Mouse (Mus musculus) testis, adult 2 months (tissue): Measurements from ENCODE around the gene Rnf130. TPM values are rescaled to one million over a fixed set of nuclear protein-coding genes. Genes with fewer than 3 reads are reported as not detected.

Experiments used
- H3K27ac ChIP-seq: fragments of 200-500 bp; 2 replicates; pipeline ENCODE4 v1.5.1; 2012; ENCODE audit warnings: low read depth, low read length; ENCODE audit not compliant: control insufficient read depth, insufficient read depth
- H3K27me3 ChIP-seq: fragments of 200-500 bp; 2 replicates; pipeline ENCODE4 v1.6.1; 2012; ENCODE audit warnings: mild to moderate bottlenecking, low read length, moderate library complexity; ENCODE audit not compliant: control insufficient read depth, insufficient read depth
- H3K36me3 ChIP-seq: fragments of 200-500 bp; 2 replicates; pipeline ENCODE4 v1.6.1; 2012; ENCODE audit warnings: mild to moderate bottlenecking, low read length; ENCODE audit not compliant: control insufficient read depth, insufficient read depth
- H3K4me1 ChIP-seq: fragments of 200-500 bp; 2 replicates; pipeline ENCODE4 v1.6.1; 2012; ENCODE audit warnings: low read length; ENCODE audit not compliant: control insufficient read depth, insufficient read depth
- H3K4me3 ChIP-seq: fragments of 200-500 bp; 2 replicates; pipeline ENCODE4 v1.5.1; 2012; ENCODE audit warnings: low read depth, mild to moderate bottlenecking, low read length, moderate library complexity, mixed read lengths; ENCODE audit not compliant: control insufficient read depth
- CTCF ChIP-seq: fragments of 200-500 bp; IDR thresholded peaks from 2 replicates; pipeline ENCODE4 v1.5.1; 2012; ENCODE audit warnings: low read depth, mild to moderate bottlenecking, inconsistent platforms, low read length, moderate library complexity; ENCODE audit not compliant: control insufficient read depth, insufficient read depth, insufficient replicate concordance
- POLR2A ChIP-seq: fragments of 200-500 bp; IDR thresholded peaks from 2 replicates; pipeline ENCODE4 v1.6.1; 2012; ENCODE audit warnings: low read depth, mild to moderate bottlenecking, inconsistent platforms, low read length, moderate library complexity; ENCODE audit not compliant: control insufficient read depth
- polyA plus RNA-seq: library from polyadenylated mRNA; depleted of rRNA; stranded (reverse); fragments of >200 nt; gene quantifications from 2 replicates; pipeline ENCODE4 v1.2.3, GENCODE M21; 2012

Gene Rnf130
- polyA plus RNA-seq, 1 experiment, result 12.1 TPM

DNA sequence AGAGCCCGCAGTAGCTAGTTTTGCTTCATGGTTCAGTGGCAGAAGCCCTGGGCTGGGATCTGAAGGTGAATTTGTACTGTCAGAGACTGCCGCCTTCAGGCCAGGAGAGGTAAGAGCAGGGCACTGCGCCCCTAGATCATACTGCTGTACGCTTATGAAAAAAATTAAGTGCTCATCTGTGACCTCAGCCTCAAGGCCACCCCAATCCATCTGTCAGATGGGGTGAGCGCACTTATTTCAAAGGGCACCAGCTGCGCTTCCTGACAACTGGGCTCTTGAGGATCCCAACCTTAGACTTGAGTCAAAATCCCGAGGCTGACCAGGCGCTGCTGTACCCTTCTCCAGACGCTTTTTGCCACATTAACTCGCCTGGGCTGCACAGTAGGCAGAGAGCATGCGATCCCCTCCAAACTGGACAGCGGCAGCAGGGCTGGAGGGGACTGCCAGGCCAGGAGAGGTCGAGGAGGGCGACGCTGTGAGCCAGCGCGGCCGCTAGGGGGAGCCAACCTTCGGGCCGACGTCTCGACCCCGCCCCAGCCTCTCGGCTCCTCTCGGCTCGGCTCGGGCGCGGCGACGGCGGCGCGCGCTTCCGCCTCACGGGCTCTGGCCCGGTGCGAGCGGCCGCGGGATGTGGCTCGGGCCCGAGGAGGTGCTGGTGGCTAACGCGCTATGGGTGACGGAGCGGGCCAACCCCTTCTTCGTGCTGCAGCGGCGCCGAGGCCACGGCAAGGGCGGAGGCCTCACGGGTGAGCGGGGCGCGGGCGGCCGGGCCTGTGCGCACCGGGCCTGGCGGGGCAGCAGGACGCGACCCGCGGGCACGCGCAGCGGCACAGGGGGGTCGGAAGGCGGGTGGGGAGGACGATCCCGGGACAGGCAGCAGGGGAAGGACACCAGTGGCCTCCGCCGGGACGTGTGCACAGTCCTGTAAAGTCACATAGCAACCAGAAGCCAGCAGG lies 105.9 kb downstream of the Rnf130 start, which contains the start of gene Tbc1d9b:
Tbc1d9b (plus strand) TSS at position 586 of the 956 bp plus-strand sequence.
- Histone ChIP-seq H3K4me1 (peaks cover 10% of the 10 kb centered on the region), H3K36me3 (no peaks in the 10 kb centered on the region), H3K27ac (peak within 1 kb of the TSS; percentile 70), H3K4me3 (peak within 1 kb of the TSS; percentile 84), H3K27me3 (no peaks in the 10 kb centered on the region)
- TF ChIP-seq POLR2A (peak; percentile 72), CTCF (peak; percentile 95)

DNA sequence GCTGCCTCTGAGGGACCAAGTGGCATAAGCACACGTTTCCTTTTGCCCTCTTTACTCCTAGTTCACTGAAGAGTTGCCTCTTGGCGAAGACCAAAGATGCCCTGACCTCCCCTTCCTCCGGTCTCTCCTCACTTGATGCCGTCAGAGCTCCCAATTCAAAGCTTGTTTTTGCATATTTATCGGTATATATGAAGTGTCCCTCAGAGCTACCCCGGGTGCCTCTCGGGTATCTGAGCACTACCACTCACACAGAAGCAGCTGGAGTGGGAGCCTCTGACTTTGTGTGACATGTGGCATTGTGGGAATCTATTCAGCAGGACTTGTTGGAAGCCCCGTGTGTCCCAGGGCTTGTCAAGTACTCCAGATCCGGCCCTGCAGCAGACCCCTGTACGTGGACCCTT lies 106.7 kb downstream of the Rnf130 start:
- peaks cover 10% of the 10 kb centered on the region for H3K4me1 ChIP-seq
- H3K27me3 ChIP-seq, result no peaks in the 10 kb centered on the region
- TF ChIP-seq POLR2A (no peak), CTCF (no peak)
- no peaks in the 10 kb centered on the region for H3K36me3 ChIP-seq
- H3K4me3 ChIP-seq, result peak overlapping the region; percentile 84
- peak overlapping the region; percentile 70 for H3K27ac ChIP-seq

DNA sequence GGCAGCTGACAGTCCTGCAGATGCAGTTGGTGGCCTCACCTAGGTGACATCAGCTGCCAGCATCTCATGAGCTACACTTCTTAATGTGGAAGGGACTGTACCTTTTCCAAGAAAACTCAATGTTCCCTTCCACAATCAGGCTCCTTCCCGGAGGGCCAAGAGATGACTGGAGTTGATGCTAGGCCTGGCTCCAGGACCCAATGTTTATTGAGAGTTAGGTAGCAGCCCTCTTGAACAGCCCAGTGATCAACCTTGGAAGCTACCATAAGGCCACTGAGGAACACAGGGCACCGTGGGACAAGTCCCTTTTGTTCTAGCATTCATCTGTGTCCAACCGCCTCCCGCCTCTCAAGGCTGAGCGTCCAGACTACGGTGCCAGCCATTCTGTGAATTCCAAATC lies 107.1 kb downstream of the Rnf130 start:
- H3K27me3 ChIP-seq, result no peaks in the 10 kb centered on the region
- no peak overlapping the region; the same call in 1 of the 2 replicates for H3K4me3 ChIP-seq
- peaks cover 10% of the 10 kb centered on the region for H3K4me1 ChIP-seq
- peak overlapping the region; percentile 70 for H3K27ac ChIP-seq
- H3K36me3 ChIP-seq, result no peaks in the 10 kb centered on the region
- TF ChIP-seq CTCF (no peak), POLR2A (no peak)

DNA sequence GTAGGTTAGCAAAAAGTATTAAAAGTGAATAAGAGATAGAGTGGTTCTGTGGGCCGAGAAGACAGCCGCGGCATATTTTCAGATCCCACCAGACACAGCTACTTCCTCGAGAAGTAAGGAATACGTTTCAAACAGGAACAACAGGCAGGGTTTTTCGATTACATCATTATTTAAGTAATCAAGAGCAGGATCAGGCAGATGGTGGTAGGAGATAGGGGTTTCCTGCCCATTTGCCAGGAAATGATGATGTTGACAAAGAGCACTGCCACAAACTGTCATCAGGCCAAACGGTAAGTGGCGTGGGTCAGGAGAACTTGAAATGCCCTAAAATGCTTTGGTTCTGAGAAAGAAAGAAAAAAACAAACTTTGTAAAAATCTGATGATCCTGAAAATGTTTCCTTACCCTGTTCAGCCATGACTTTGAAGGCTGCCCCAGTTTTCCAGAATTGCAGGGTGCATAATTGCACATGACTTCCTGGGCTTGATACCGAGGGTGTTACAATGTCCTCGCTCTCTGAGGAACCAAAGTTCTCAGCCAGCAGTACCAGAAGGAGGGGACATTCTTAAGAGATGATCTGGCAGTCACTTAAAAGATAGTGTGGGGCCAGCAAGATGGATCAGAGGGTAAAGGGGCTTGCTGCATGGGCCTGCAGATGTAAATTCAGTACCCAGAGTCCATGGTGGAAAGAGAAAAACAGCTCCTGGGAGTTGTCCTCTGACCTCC lies 109.2 kb downstream of the Rnf130 start:
- Histone ChIP-seq H3K27ac (no peak overlapping the region), H3K36me3 (no peaks in the 10 kb centered on the region), H3K4me3 (no peak overlapping the region), H3K4me1 (peaks cover 10% of the 10 kb centered on the region), H3K27me3 (no peaks in the 10 kb centered on the region)
- TF ChIP-seq POLR2A (no peak), CTCF (no peak)

DNA sequence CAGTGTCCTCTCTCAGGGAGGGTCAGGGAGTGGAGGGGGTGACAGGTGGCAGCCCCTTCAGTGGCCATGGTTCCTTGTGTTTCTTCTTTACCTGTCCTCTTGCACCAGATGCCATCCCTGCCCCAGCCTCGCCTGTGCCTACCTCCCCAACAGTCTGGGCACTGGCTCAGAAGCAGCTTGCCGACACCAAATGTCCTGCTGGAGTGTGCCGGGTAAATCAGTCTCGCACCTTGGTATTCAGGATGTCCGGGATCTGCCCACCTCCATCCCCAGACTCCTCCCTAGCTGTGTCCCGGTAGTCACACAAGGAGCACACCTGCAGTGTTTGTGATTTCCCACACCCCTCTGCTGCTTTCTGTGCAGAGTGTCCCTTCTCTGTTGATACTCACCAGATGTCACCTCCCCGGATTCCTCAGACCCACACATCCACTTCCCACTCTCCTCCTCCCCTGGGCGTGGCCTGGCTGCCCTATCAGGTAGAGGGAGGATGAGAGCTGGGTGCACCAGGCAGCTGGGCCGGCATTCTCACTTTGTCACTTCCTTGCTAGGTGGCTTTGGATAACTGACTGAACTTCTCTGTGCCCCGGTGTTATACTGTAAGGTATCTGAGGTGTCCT lies 113.2 kb downstream of the Rnf130 start:
- no peak for TF ChIP-seq POLR2A
- no peak for TF ChIP-seq CTCF
- H3K27me3 ChIP-seq, result no peaks in the 10 kb centered on the region
- no peaks in the 10 kb centered on the region for H3K4me1 ChIP-seq
- H3K36me3 ChIP-seq, result no peaks in the 10 kb centered on the region
- no peak overlapping the region for H3K27ac ChIP-seq
- no peak overlapping the region for H3K4me3 ChIP-seq

DNA sequence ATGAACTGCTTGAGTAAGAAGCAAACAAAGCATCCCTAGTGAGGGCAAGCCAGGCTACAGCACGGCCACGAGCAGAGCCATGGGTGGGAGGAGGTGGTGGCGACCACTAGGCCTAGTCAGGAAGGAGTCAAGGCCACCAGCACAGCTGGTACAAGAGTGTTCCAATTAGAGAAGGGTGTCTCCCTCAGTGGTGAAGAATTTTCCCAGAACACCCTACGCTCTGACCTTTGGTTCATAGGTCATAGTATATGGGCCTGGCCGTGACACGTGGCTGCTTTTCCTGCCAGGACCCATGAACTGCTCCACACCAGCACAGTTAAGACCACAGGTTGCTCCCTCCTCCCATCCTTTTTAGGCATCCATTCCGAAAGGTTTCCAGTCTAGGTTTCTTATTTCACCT lies 114.4 kb downstream of the Rnf130 start:
- 0 out of 2 replicates have a peak overlapping the region, but pooled peaks have one; percentile 46 for H3K27ac ChIP-seq
- H3K4me1 ChIP-seq, result no peaks in the 10 kb centered on the region
- H3K27me3 ChIP-seq, result no peaks in the 10 kb centered on the region
- TF ChIP-seq CTCF, result no peak
- no peak for TF ChIP-seq POLR2A
- H3K4me3 ChIP-seq, result no peak overlapping the region
- H3K36me3 ChIP-seq, result no peaks in the 10 kb centered on the region
